Mouse (Mus musculus) kidney, postnatal 36 days (tissue): ENCODE results near the gene Srsf2.
"Not testable (repeated sequence)": the region's sequence is repeated elsewhere in the genome, so short reads cannot be mapped to it uniquely, and the experiment has no call there.

Experiments used
- DNase-seq, 2 experiments: peaks; one replicate each; pipeline ENCODE4 v3.0.0; 2021 to 2022; ENCODE audit warnings: mixed read lengths in 2 of 2

Gene Srsf2

GRCm38 (mm10) chr11:116826550-116827504 is 26.1 kb downstream of the Srsf2 start:
- DNase-seq: no peak

DNA sequence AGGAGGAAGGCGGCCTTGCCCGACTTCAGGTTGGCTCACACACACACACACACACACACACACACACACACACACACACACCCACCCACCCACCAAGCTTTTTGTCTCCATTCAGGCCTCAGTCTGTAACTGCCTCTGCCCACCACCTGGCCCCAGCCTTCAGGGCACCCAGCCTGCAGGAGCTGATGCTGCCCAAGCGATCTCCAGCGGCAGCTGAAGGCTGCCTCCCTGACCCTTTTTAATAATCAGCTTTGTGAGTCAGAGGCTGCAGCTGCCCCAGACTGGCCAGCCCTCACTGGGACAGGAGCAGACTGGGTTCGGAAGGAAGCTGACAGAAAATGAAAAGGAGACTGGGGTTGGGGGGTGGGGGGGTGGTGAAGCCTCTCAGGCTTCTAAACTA is 27.7 kb downstream of the Srsf2 start:
- DNase-seq: no peak

DNA sequence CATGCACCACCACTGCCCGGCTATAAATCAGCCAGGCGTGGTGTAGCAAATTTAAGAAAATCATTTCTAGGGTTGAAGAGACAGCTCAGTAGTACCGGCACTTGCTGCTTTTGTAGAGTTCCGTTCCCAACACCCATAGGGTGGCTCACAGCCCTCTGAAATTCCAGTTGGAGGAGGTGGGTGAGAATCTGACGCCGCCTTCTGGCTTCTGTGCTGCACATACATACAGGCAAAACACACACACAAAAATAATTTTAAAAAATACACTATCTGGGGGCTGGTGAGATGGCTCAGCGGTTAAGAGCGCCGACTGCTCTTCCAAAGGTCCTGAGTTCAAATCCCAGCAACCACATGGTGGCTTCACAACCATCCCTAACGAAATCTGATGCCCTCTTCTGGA is 29.0 kb downstream of the Srsf2 start:
- not testable (repeated sequence) for DNase-seq

DNA sequence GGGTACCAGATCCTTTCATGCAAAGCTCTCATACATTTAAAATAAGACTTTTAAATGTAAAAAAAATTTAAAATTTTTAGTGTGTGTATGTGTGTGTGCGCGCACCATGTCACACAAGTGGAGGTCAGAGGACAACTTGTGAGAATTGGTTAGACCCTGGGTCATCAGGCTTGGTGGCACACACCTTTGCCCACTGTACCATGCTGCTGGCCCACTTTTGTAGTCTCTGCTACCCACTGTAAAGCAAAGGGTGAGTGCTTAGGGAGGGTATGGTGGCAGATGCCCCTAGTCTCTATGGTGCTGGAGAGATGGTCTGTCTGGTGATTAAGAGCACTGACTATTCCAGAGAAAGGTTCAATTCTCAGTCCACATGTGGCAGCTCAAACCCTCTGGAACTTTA is 29.6 kb downstream of the Srsf2 start:
- no peak for DNase-seq

DNA sequence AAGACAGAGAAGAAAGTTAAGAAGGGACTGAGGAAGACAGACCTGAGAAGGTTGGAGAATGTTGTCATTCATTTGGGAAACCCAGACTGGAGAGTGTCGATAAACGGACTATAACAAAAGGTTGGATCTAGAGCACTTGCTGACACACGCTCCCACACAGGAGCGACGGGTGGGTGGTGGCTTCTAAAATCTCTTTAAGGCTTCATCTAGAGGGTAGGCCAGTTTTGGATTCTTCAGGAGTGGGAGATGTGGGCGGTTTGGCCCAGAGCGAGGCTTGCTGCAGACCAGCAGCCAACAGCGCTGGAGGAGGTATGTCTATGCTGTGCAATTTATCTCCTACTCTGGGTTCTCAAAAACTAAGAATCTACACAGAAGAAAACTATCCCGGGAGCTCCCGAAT is 30.3 kb downstream of the Srsf2 start:
- no peak for DNase-seq

GRCm38 (mm10) chr11:116822215-116822614 is 30.7 kb downstream of the Srsf2 start:
- no peak for DNase-seq

DNA sequence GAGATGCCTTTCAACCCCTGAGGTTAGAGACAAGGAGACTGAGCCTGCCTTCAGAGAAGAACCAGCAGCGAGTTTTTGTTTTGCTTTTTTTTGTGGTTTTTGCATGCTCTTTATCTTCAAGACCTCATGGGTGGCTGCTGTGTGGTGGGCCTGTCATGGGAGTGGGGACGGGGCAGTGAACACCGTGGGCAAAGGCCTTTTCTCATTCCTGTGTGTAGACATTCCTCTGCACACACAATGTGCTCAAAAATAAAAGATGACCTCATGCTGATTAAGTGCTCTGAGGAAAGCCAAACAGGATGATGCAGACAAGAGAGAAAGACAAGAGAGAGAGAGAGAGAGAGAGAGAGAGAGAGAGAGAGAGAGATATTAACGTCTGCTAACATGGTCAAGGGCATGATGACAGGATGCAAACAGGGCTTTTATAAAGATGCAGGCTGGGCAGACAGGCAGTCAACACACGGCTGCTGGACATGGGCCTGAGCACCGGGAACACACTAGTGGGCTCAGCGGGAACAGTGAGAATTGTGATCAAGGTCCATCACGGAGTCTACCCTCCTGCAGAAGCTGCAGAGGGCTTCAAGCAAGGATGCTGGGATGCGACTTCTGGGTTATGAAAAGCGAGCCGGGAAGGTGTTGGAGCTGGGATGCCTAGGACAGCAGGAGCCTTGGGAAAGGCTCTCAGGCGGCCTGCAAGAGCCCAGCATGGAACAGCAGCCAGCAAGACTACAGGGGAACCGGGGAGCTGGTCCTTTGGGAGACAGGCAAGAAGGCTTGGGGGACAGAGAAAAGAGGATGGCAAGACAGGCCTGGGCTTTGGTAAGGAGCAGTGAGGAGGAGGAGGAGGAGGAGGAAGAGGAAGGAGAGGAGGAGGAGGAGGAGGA is 31.6 kb downstream of the Srsf2 start:
- no peak for DNase-seq

GRCm38 (mm10) chr11:116819932-116820593 is 32.8 kb downstream of the Srsf2 start:
- no peak for DNase-seq

GRCm38 (mm10) chr11:116818722-116819121 is 34.2 kb downstream of the Srsf2 start:
- no peak for DNase-seq

- DNase-seq: no peak
These were observed 35.3 kb downstream of the Srsf2 start for GRCm38 (mm10) chr11:116817567-116817966.

DNA sequence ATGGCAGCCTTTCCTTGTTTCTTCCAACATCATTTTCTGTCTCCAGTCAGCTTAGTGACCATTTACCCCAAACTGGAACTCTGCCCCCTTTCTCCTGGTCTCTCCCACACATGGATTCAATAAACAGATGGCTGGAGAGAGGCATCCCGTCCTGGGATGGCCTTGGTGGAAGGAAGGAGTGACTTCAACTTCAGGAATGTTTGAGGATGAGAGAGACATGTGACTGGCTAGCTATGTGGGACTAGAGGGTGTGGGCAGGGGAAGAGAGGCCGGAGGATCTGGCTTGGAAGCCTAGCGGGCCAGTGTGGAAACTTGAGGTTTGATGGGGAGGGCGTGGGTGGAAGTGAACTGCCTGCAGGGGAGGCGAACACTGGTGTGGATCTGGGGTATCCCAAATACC is 36.1 kb downstream of the Srsf2 start:
- DNase-seq: no peak

DNA sequence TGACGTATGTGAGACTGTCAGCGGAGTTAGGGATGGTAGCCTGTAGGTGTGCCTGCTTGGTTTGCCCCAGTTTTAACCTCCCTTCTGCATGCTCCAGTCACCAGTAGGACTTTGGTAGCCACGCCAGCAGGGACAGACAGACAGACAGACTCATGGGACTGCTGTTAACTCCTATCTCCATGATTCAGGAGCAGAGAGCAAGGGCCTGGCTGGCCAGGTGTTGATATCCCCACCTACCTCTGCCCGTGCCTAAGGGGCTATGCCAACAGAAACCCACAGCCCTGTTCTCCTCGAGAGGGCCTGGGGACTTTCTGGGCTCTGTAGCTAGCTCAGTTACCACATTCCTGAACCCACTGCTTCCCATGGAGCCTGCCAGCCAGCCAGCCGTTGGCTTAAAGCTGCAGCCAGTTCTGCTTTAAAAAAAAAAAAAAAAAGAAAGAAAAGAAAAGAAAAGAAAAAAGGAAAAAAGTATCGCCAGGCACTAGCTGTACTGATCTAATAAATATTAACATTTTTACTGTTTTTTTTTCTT is 37.9 kb downstream of the Srsf2 start:
- no peak for DNase-seq

DNA sequence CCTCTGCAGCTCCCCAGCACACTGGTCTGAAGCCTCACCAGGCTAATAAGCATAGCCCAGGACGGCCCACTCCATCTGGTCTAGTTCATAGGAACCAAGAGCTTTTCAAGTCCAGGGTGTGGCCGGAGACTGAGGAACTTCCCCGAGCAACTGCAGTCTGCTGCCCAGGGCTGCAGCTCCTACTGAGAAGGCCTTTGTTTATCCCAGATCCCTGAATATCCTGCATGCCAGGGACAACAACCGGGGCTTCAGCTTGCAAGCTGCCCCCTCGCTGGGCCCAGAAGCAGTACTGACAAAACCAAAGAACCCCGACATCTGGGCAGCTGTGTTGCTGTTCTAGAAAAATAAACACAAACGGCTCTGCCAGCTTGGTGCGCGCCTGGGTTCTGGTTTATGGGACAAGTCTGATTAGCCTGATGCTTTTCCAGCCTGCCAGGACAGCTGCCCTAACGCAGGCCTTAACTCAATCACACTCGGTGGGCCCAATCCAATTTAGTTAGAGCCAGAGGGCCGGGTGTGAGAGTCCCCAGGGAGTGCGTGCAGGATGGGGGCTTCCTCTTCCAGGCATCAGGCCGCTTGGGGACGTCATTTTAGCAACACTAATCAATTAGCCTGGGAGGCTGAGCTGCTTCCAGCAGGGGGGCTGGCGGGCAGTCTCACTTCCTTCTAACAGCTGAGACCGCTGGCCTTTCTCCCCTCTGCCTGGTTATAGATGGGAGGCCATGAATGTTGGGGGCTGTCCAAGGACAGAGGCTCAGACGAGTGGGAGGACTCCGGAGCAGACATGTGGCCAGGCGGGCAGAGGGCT is 38.6 kb downstream of the Srsf2 start:
- DNase-seq: peak; percentile 68 to 69

- no peak for DNase-seq
These were observed 39.3 kb downstream of the Srsf2 start for GRCm38 (mm10) chr11:116813610-116814009.

- peak in 1 of 2 experiments; percentile 42 for DNase-seq
These were observed 39.9 kb downstream of the Srsf2 start for GRCm38 (mm10) chr11:116812793-116813529.

GRCm38 (mm10) chr11:116810983-116811901 is 41.7 kb downstream of the Srsf2 start:
- peak; percentile 50 to 68 for DNase-seq

DNA sequence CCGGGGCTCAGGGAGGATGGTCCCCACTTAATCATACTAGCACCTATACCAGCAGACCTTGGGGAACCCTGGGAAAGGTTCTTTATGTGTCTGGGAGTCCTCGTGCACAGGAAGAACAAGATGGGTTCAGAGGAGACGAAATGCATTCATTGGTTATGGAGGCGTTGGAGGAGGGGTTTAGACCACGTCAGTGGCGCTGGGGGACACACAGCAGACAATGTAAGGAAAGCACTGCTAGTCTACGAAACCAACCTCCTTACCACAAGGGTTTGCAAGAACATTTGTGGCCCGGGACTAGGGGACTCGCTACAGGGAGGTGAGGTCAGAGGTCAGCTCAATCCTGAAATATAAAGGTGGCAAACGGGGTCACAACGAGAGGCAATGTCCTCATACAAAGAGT is 42.4 kb downstream of the Srsf2 start:
- no peak for DNase-seq

DNA sequence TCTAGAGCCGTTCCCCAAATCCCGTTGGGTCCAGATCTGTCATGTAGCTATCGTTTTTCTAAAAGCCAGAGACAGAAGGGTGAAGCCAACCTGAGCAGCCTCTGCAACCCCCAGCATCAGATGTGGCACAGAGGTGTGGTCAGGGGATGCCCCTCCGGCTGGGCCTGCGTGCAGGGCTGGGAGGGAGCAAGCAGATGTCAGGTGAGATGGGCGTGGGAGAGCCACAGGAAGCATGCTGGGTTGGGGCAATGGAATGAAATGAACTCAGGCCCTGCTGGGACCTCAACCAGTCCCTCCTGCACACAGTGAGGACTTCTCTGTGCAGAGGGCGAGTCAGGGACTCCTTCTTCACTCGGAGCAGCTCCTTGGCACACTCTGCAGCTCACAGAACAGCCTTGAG is 43.4 kb downstream of the Srsf2 start:
- DNase-seq: no peak

GRCm38 (mm10) chr11:116808811-116809395 is 44.0 kb downstream of the Srsf2 start:
- DNase-seq: no peak
